Mouse (Mus musculus): Measurements from ENCODE around the gene Tspyl3. TPM values are rescaled to one million over a fixed set of nuclear protein-coding genes. Genes with fewer than 3 reads are reported as not detected.

Tspyl3 gene
- polyA plus RNA-seq, 1 experiment: not detected

GRCm38 (mm10) chr2:153194255-153194654 lies 31.0 kb downstream of the Tspyl3 start:
- no peak for TF ChIP-seq CTCF (IDR thresholded peaks at IDR 0.05; ENCODE audit: insufficient read depth, low read depth, low read length)
- no peak for TF ChIP-seq POLR2A (IDR thresholded peaks at IDR 0.05; ENCODE audit: insufficient read depth, low read depth, low read length)
- WGBS: 99% methylated on average over 3 of the region's 3 CpGs
- Histone ChIP-seq H3K4me1 (ENCODE audit: control insufficient read depth, insufficient read depth, low read length) (no peaks in the 10 kb centered on the region), H3K27ac (ENCODE audit: insufficient read depth, low read depth, low read length) (no peak overlapping the region), H3K4me3 (ENCODE audit: insufficient read depth, low read depth, low read length) (no peak overlapping the region)

GRCm38 (mm10) chr2:153191242-153191641 lies 34.0 kb downstream of the Tspyl3 start:
- no peak overlapping the region for H3K27ac ChIP-seq (ENCODE audit: insufficient read depth, low read depth, low read length)
- no peaks in the 10 kb centered on the region for H3K4me1 ChIP-seq (ENCODE audit: control insufficient read depth, insufficient read depth, low read length)
- TF ChIP-seq CTCF (IDR thresholded peaks at IDR 0.05; ENCODE audit: insufficient read depth, low read depth, low read length) (no peak), POLR2A (IDR thresholded peaks at IDR 0.05; ENCODE audit: insufficient read depth, low read depth, low read length) (no peak)
- no peak overlapping the region for H3K4me3 ChIP-seq (ENCODE audit: insufficient read depth, low read depth, low read length)
- whole genome bisulfite sequencing: 86% methylated on average over 2 of the region's 2 CpGs

- TF ChIP-seq POLR2A (IDR thresholded peaks at IDR 0.05; ENCODE audit: insufficient read depth, low read depth, low read length) (no peak), CTCF (IDR thresholded peaks at IDR 0.05; ENCODE audit: insufficient read depth, low read depth, low read length) (no peak)
- Histone ChIP-seq H3K4me1 (ENCODE audit: control insufficient read depth, insufficient read depth, low read length) (no peaks in the 10 kb centered on the region), H3K4me3 (ENCODE audit: insufficient read depth, low read depth, low read length) (no peak overlapping the region), H3K27ac (ENCODE audit: insufficient read depth, low read depth, low read length) (no peak overlapping the region)
- 93% methylated on average over 2 of the region's 2 CpGs for WGBS
These were observed 37.4 kb downstream of the Tspyl3 start for GRCm38 (mm10) chr2:153187848-153188247.

DNA sequence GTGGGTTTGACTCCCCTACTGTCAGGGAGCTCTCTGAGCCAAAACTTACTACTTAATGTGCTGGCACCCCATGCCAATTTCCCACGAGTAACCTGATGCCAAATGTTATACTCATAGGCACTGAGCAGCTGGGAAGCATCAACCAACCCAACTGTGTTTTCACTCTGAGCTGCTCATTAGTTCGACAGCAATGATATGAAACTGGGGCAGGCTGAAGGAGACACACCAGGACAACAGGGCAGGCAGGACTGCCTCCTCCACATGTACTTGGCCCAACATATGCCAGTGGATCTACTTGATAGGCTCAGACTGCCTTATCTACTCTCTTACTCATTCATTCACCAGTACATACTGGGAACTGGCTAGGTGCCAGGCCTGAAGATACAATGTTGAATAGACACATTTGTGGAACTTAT lies 39.1 kb downstream of the Tspyl3 start:
- H3K4me1 ChIP-seq (ENCODE audit: control insufficient read depth, insufficient read depth, low read length): no peaks in the 10 kb centered on the region
- WGBS: 13% methylated on average over 2 of the region's 2 CpGs

DNA sequence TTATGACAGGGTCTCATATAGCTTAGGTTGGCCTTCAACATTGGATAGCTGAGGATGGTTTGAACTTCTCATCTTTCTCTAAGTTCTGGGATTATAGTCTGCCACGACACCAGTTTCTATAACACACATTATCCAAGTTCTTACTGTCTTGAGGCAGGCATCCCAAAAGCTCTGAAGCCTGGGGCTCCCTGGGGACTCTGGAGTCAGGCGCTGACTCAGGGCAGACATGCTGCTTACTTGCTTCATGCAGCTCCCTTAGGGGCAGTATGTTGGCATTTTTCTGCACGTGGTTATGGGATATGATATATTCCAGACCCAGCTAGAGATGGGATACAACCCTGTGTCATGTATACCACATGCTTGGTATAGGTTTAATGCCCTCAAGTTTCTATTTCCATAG lies 45.3 kb downstream of the Tspyl3 start:
- H3K4me1 ChIP-seq (ENCODE audit: control insufficient read depth, insufficient read depth, low read length): 0 out of 2 replicates have a peak, but pooled peaks cover 2% of the 10 kb centered on the region
- TF ChIP-seq POLR2A (IDR thresholded peaks at IDR 0.05; ENCODE audit: insufficient read depth, low read depth, low read length) (no peak), CTCF (IDR thresholded peaks at IDR 0.05; ENCODE audit: insufficient read depth, low read depth, low read length) (no peak)
- no peak overlapping the region for H3K27ac ChIP-seq (ENCODE audit: insufficient read depth, low read depth, low read length)
- 92% methylated on average over 3 of the region's 3 CpGs for WGBS
- H3K4me3 ChIP-seq (ENCODE audit: insufficient read depth, low read depth, low read length): no peak overlapping the region

More for the DNA sequence above, 39.1 kb downstream of the Tspyl3 start:
- TF ChIP-seq POLR2A (IDR thresholded peaks at IDR 0.05; ENCODE audit: insufficient read depth, low read depth, low read length) (no peak), CTCF (IDR thresholded peaks at IDR 0.05; ENCODE audit: insufficient read depth, low read depth, low read length) (no peak)
- H3K27ac ChIP-seq (ENCODE audit: insufficient read depth, low read depth, low read length): no peak overlapping the region
- no peak overlapping the region for H3K4me3 ChIP-seq (ENCODE audit: insufficient read depth, low read depth, low read length)

GRCm38 (mm10) chr2:153179126-153179860 lies 45.9 kb downstream of the Tspyl3 start:
- 0 out of 2 replicates have a peak, but pooled peaks cover 2% of the 10 kb centered on the region for H3K4me1 ChIP-seq (ENCODE audit: control insufficient read depth, insufficient read depth, low read length)
- no peak overlapping the region for H3K27ac ChIP-seq (ENCODE audit: insufficient read depth, low read depth, low read length)
- no peak for TF ChIP-seq POLR2A (IDR thresholded peaks at IDR 0.05; ENCODE audit: insufficient read depth, low read depth, low read length)
- TF ChIP-seq CTCF (IDR thresholded peaks at IDR 0.05; ENCODE audit: insufficient read depth, low read depth, low read length): no peak
- H3K4me3 ChIP-seq (ENCODE audit: insufficient read depth, low read depth, low read length): no peak overlapping the region
- WGBS: 83% methylated on average over 10 of the region's 10 CpGs

DNA sequence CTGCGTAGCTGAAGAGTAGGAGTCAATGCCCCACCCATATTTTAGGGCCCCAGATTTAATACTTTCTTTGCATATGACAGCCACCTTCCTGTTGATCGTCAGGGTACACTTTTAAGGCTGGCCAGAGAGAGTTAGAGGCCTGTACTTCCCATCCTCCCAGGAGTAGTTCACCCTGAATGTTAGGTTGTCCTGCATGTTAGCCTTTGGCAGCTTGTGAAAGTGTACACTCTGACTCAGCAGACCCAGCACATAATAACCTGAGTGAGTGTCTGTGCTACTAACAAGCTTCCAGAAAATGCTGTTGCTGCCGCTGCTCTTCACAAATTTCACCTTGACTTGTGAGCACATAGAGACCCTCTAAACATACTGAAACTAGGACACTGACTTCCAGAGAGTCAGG lies 48.1 kb downstream of the Tspyl3 start:
- TF ChIP-seq POLR2A (IDR thresholded peaks at IDR 0.05; ENCODE audit: insufficient read depth, low read depth, low read length) (no peak), CTCF (IDR thresholded peaks at IDR 0.05; ENCODE audit: insufficient read depth, low read depth, low read length) (no peak)
- WGBS: 92% methylated on average over 3 of the region's 3 CpGs
- Histone ChIP-seq H3K27ac (ENCODE audit: insufficient read depth, low read depth, low read length) (no peak overlapping the region), H3K4me1 (ENCODE audit: control insufficient read depth, insufficient read depth, low read length) (0 out of 2 replicates have a peak, but pooled peaks cover 2% of the 10 kb centered on the region), H3K4me3 (ENCODE audit: insufficient read depth, low read depth, low read length) (no peak overlapping the region)

- H3K4me1 ChIP-seq (ENCODE audit: control insufficient read depth, insufficient read depth, low read length): 0 out of 2 replicates have a peak, but pooled peaks cover 2% of the 10 kb centered on the region
- TF ChIP-seq CTCF (IDR thresholded peaks at IDR 0.05; ENCODE audit: insufficient read depth, low read depth, low read length) (no peak), POLR2A (IDR thresholded peaks at IDR 0.05; ENCODE audit: insufficient read depth, low read depth, low read length) (no peak)
- no peak overlapping the region for H3K27ac ChIP-seq (ENCODE audit: insufficient read depth, low read depth, low read length)
- no peak overlapping the region for H3K4me3 ChIP-seq (ENCODE audit: insufficient read depth, low read depth, low read length)
- 75% methylated on average over 8 of the region's 8 CpGs for whole genome bisulfite sequencing
These were observed 49.2 kb downstream of the Tspyl3 start for GRCm38 (mm10) chr2:153175995-153176570.

Other genes with a start within 250 kb of the Tspyl3 start
- gene Pdrg1, start 210.0 kb downstream of the Tspyl3 start, polyA plus RNA-seq (2012; ENCODE audit: insufficient read depth, insufficient read length, low replicate concordance, missing spikeins): not detected in 2 replicates
- gene Xkr7, start 193.6 kb downstream of the Tspyl3 start, polyA plus RNA-seq (2012; ENCODE audit: insufficient read depth, insufficient read length, low replicate concordance, missing spikeins): not detected in 2 replicates
- gene Ccm2l, start 159.5 kb downstream of the Tspyl3 start, polyA plus RNA-seq (2012; ENCODE audit: insufficient read depth, insufficient read length, low replicate concordance, missing spikeins): not detected in 2 replicates
- not detected in 2 replicates for gene Hck, start 117.0 kb downstream of the Tspyl3 start, polyA plus RNA-seq (2012; ENCODE audit: insufficient read depth, insufficient read length, low replicate concordance, missing spikeins)
- gene Tm9sf4, start 64.1 kb downstream of the Tspyl3 start, polyA plus RNA-seq (2012; ENCODE audit: insufficient read depth, insufficient read length, low replicate concordance, missing spikeins): not detected in 2 replicates
- gene Plagl2, start 16.0 kb upstream of the Tspyl3 start, polyA plus RNA-seq (2012; ENCODE audit: insufficient read depth, insufficient read length, low replicate concordance, missing spikeins): not detected in 2 replicates
- gene Pofut1, start 16.1 kb upstream of the Tspyl3 start, polyA plus RNA-seq (2012; ENCODE audit: insufficient read depth, insufficient read length, low replicate concordance, missing spikeins): not detected in 2 replicates
- not detected in 2 replicates for gene Kif3b, start 66.0 kb upstream of the Tspyl3 start, polyA plus RNA-seq (2012; ENCODE audit: insufficient read depth, insufficient read length, low replicate concordance, missing spikeins)
- 329 TPM in 1 of 2 replicates, not detected in the other for gene Asxl1, start 120.4 kb upstream of the Tspyl3 start, polyA plus RNA-seq (2012; ENCODE audit: insufficient read depth, insufficient read length, low replicate concordance, missing spikeins)